Mouse (Mus musculus) neural tube, embryonic 11.5 days (tissue): ENCODE measurements around the gene Grin2c. TPM values are rescaled to one million over a fixed set of nuclear protein-coding genes. Genes with fewer than 3 reads are reported as not detected.

Source experiments
- ATAC-seq: fragments of 200-750 bp; cut with Nextera tagmentation; 2 replicates; pipeline ENCODE4 v1.8.0; 2017; ENCODE audit warnings: moderate number of reproducible peaks, mild to moderate bottlenecking, moderate TSS enrichment, moderate library complexity; ENCODE audit not compliant: insufficient read depth, low FRiP score, low TSS enrichment
- DNase-seq: peaks from one replicate; pipeline ENCODE4 v3.0.0-alpha.2; 2015; ENCODE audit warnings: low spot score
- H3K27ac ChIP-seq: fragments of 300-500 bp; sonication (generic); 2 replicates; pipeline ENCODE4 v1.5.1; 2014; ENCODE audit warnings: low read depth, mild to moderate bottlenecking, low read length
- H3K27me3 ChIP-seq: fragments of 300-500 bp; sonication (generic); 2 replicates; pipeline ENCODE4 v1.6.1; 2014; ENCODE audit warnings: mild to moderate bottlenecking, low read length, mixed read lengths; ENCODE audit not compliant: control insufficient read depth, insufficient read depth
- H3K36me3 ChIP-seq: fragments of 300-500 bp; sonication (generic); 2 replicates; pipeline ENCODE4 v1.6.1; 2014; ENCODE audit warnings: mild to moderate bottlenecking, low read length, moderate library complexity, mixed read lengths; ENCODE audit not compliant: control insufficient read depth, insufficient read depth
- H3K4me1 ChIP-seq: fragments of 300-500 bp; sonication (generic); 2 replicates; pipeline ENCODE4 v1.6.1; 2014; ENCODE audit warnings: low read length, mixed read lengths; ENCODE audit not compliant: control insufficient read depth, insufficient read depth
- H3K4me2 ChIP-seq: fragments of 300-500 bp; sonication (generic); 2 replicates; pipeline ENCODE4 v1.6.1; 2014; ENCODE audit warnings: low read depth, mild to moderate bottlenecking, moderate library complexity
- H3K4me3 ChIP-seq: fragments of 300-500 bp; sonication (generic); 2 replicates; pipeline ENCODE4 v1.5.1; 2014; ENCODE audit warnings: low read depth, low read length
- H3K9ac ChIP-seq: fragments of 300-500 bp; sonication (generic); 2 replicates; pipeline ENCODE4 v1.6.1; 2014; ENCODE audit warnings: mild to moderate bottlenecking, low read length
- H3K9me3 ChIP-seq: fragments of 300-500 bp; sonication (generic); 2 replicates; pipeline ENCODE4 v1.6.1; 2016; ENCODE audit warnings: low read length; ENCODE audit not compliant: control insufficient read depth
- WGBS: fragments of 180-500 bp; shearing (Covaris S2); extraction: QIAGEN DNeasy Blood & Tissue Kit; methylation state at CpG from one replicate; pipeline ENCODE4 v1.1.7; 2014; 5-methylcytosine and 5-hydroxymethylcytosine counted together
- polyA plus RNA-seq: library from polyadenylated mRNA; unstranded; fragments of >200 nt; fragmentation: Nextera tagmentation; extraction: Ambion mirVana; gene quantifications from 2 replicates; pipeline ENCODE4 v1.2.1, GENCODE M21; 2014

The Grin2c gene
- polyA plus RNA-seq, 1 experiment from 2014 or later: 0.57 TPM

DNA sequence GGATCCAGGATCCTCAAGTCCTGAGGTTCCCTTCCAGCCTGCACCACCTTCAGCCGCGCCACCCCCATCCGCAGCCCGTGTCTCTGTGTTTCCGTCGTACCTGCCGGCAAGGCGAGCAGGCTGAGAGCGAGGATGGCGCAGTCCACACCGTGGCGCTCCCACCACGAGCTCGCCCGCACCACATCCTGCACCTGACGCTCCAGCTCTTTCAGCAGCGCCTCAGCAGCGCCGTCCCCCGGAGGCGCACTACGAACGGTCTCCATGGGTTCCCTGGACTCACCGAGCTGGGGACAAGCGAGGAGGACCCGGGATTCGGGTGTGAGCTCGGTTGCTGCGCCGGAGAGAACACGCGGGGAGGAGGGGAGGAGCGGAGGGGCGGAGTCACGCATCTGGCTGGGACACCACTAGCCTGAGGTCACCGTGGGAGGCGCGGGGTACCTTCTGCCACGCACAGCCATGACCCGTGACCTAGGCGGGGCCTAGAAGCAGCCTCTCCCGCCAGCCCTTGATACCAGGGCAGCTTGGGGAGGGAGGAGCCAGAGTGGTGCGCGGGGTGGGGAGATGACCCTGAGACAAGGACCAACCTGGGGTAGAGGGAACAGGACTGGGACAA lies 30.3 kb upstream of the Grin2c start, which contains the start of gene Fads6:
Gene Fads6, minus strand, starts transcription at position 450 of the 613 bp plus-strand sequence.
- DNase-seq (peak; percentile 62), ATAC-seq (0 out of 2 replicates have a peak, but pooled peaks have one; percentile 20)
- WGBS: under 1% methylated on average over 44 of the region's 44 CpGs
- H3K27ac ChIP-seq: no peak within 1 kb of the TSS
- no peaks in the 10 kb centered on the region for H3K9me3 ChIP-seq
- H3K4me2 ChIP-seq: peak within 1 kb of the TSS; percentile 73
- peak within 1 kb of the TSS; percentile 55 for H3K9ac ChIP-seq
- peak within 1 kb of the TSS; percentile 41 for H3K4me3 ChIP-seq
- no peaks in the 10 kb centered on the region for H3K36me3 ChIP-seq
- H3K27me3 ChIP-seq: peaks cover 5% of the 10 kb centered on the region; the same call in 1 of the 2 replicates
- peaks cover 3% of the 10 kb centered on the region; the same call in 1 of the 2 replicates for H3K4me1 ChIP-seq

DNA sequence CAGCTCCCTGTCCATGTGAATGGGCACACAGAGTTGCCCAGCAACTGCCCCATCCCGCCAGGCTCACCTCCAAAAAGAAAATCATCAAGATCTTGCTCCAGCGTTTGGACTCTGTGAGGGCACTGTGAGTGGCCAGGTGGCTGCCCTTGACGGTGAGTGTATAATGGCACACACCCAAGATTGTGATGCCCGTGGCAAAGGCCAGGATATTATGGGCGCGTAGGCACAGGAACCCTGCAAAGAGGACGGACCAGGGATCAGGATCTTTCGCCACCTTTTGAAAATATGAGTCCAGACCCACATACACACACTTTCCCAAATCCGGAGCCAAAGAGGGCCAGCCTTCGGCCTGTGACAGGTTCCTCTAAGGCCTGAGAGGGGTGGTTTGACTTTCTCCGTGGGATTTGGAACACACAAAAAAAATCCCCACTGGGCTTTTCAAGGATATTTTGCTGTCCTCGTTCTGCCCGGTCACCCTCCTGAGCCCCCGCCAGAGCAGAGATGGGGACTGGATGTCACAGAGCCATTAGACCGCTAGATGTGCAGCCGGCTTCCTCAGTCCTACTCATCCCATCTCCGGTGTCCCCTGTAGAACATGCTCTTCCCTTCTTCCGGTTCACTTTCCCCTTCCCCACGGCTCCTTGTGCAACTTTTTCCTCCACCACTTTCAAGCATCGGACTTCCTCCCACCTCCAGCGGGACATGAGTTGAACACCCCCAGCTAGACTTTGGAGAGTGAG lies 29.6 kb upstream of the Grin2c start:
- Histone ChIP-seq H3K36me3 (no peaks in the 10 kb centered on the region), H3K9me3 (no peaks in the 10 kb centered on the region), H3K9ac (peak overlapping the region; percentile 55; the same call in 1 of the 2 replicates), H3K27me3 (peaks cover 5% of the 10 kb centered on the region; the same call in 1 of the 2 replicates), H3K4me2 (peak overlapping the region; percentile 73), H3K27ac (no peak overlapping the region), H3K4me3 (peak overlapping the region; percentile 41), H3K4me1 (peaks cover 3% of the 10 kb centered on the region; the same call in 1 of the 2 replicates)
- DNase-seq (no peak), ATAC-seq (no peak)
- WGBS: 60% methylated on average over 21 of the region's 21 CpGs

DNA sequence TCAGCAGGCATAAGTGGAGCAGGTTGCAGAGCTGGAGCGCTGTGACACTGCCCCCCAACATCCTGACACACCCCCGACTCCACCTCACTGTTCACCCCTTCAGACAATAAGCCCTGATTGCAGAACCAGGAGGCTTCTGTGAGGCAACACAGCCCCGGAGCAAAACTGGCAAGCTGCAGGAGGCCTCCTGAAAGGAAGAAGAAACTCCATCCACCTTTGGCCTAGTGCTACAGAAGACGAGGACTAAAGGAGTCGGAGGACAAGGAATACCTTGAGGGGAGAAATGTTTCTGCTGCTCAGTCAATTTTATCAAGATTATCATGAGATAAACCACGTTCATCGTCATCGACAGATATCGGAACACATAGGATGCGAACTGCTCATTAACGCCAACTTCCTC lies 28.9 kb upstream of the Grin2c start:
- no peak overlapping the region for H3K4me3 ChIP-seq

DNA sequence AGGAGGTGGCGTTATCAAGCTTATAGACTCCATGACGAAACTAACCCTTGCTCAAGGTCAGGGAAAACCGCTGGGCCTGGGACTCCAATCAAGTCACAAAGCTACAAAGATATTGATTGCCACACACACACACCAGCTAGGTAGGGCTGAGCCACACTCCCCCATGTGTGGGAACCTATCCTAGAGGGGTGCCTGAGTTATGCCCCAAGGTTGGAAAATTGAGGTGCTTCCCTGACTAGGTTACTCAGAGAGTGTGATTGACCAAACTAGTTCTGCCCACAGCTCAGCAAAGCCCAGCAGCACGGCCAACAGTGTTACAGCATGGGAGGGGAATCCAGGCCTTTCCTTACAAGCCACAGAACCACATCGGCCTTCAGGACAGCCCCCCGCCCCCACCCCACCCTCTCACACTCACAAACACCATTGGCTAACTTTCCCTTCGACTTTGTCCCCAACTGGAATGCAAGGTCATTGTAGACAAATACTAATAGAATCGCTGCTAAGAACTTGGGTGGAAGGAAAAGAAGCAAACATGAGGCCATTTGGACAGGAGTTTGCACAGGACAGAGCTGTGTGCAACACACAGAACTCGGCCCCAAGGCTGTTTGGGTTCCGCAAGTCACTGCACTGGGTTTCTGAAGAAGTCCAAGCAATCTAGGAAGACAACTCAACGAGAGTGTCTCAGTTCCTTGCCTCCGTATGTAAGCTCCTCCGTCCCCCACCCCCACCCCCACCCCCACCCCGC lies 25.8 kb upstream of the Grin2c start:
- Histone ChIP-seq H3K9ac (no peak overlapping the region), H3K9me3 (no peaks in the 10 kb centered on the region), H3K4me2 (no peak overlapping the region), H3K27ac (no peak overlapping the region), H3K36me3 (no peaks in the 10 kb centered on the region), H3K4me1 (peaks cover 3% of the 10 kb centered on the region; the same call in 1 of the 2 replicates), H3K27me3 (0 out of 2 replicates have a peak, but pooled peaks cover 3% of the 10 kb centered on the region), H3K4me3 (no peak overlapping the region)
- DNase-seq (no peak), ATAC-seq (no peak)
- WGBS: 75% methylated on average over 14 of the region's 14 CpGs

More for the DNA sequence above, 28.9 kb upstream of the Grin2c start:
- H3K4me2 ChIP-seq: no peak overlapping the region
- 90% methylated on average over 11 of the region's 11 CpGs for WGBS
- ATAC-seq (no peak), DNase-seq (no peak)
- no peaks in the 10 kb centered on the region for H3K9me3 ChIP-seq
- peaks cover 5% of the 10 kb centered on the region; the same call in 1 of the 2 replicates for H3K27me3 ChIP-seq
- H3K27ac ChIP-seq: no peak overlapping the region
- H3K9ac ChIP-seq: no peak overlapping the region
- no peaks in the 10 kb centered on the region for H3K36me3 ChIP-seq
- H3K4me1 ChIP-seq: peaks cover 3% of the 10 kb centered on the region; the same call in 1 of the 2 replicates

DNA sequence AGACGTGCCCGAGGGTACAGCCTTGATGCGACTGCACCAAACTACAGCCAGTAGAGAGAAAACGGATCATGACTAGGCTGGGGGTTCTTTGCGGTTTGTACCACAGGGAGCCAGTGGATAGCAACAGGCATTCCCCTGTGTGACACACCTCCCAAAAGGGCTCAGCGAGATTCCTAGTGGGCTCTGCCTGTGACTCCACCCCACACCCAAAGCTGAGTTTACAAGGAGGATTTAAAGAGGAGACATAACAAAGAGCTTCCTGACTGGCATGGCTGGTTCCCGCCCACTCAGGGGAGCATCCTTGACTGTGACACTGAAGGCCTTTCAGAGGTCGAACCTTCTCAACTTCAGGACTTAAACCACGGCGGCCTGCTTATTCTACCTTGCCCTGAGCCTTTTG lies 24.5 kb upstream of the Grin2c start:
- ATAC-seq: no peak
- H3K36me3 ChIP-seq: no peaks in the 10 kb centered on the region
- H3K4me2 ChIP-seq: no peak overlapping the region
- no peak overlapping the region for H3K4me3 ChIP-seq
- H3K27me3 ChIP-seq: no peaks in the 10 kb centered on the region
- H3K9ac ChIP-seq: no peak overlapping the region
- no peak overlapping the region for H3K27ac ChIP-seq
- no peaks in the 10 kb centered on the region for H3K9me3 ChIP-seq
- H3K4me1 ChIP-seq: no peaks in the 10 kb centered on the region
- no peak for DNase-seq
- 85% methylated on average over 10 of the region's 10 CpGs for WGBS

DNA sequence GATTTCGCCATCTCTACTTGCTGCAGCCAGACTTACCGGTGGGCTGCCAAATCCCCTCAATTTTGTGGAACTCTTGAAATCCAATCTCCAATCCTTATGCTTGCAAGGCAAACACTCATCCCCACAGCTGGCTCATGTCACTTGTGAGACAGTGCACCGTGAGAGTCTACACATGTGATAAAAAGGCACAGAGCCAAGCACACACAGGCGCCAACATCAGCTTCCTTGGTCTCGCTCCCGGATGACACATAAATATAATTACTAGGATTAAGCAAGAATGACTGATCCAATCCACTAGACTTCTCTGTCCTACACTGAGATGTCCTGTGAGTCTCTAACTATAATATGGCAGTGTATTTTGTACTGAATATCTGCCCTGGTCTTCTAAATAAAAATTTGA lies 23.9 kb upstream of the Grin2c start:
- Histone ChIP-seq H3K9ac (no peak overlapping the region), H3K36me3 (no peaks in the 10 kb centered on the region), H3K9me3 (no peaks in the 10 kb centered on the region), H3K27ac (no peak overlapping the region), H3K4me1 (no peaks in the 10 kb centered on the region), H3K4me3 (no peak overlapping the region), H3K4me2 (no peak overlapping the region), H3K27me3 (no peaks in the 10 kb centered on the region)
- 90% methylated on average over 6 of the region's 6 CpGs for WGBS
- DNase-seq (no peak), ATAC-seq (no peak)

DNA sequence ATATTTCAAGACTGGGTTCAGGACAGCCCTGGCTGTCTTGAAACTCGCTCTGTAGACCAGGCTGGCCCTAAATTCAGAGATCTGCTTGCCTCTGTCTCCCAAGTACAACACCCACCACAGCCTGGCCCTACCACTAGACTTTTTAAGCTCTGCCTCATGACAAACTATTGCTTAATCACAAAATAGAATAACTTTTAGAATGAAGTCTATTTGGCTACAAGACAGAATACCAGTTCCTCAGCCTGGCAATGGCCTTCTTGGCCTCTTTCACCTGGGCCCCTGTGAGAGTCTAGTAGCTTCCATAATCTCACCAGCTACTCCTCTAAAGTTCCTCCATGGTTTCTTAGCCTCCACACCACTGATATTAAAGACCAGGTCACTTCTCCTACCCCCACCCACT lies 23.3 kb upstream of the Grin2c start:
- no peaks in the 10 kb centered on the region for H3K4me1 ChIP-seq
- 75% methylated on average over 1 of the region's 1 CpGs for WGBS
- H3K4me2 ChIP-seq: no peak overlapping the region
- DNase-seq (no peak), ATAC-seq (no peak)
- no peaks in the 10 kb centered on the region for H3K27me3 ChIP-seq
- no peaks in the 10 kb centered on the region for H3K9me3 ChIP-seq
- H3K4me3 ChIP-seq: no peak overlapping the region
- H3K27ac ChIP-seq: no peak overlapping the region
- H3K36me3 ChIP-seq: no peaks in the 10 kb centered on the region
- no peak overlapping the region for H3K9ac ChIP-seq

DNA sequence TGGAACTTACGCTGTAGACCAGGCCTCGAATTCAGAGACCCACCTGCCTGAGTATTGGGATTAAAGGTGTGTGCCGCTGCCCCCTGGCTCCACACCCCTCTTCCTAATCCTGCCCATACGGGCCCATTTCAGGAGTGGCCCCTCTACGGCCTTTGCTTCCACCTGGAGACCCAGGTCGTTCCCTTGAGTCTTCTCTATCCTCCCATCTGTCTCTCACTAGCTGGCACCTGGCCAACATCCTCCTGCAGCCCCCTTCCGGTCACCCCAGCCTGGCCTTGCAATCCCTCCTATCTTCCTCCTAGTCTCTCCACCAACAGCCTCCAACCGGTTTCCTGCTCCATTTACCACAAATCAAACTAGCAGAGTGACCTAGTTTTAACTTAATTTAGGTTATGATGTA lies 22.8 kb upstream of the Grin2c start:
- H3K36me3 ChIP-seq: no peaks in the 10 kb centered on the region
- DNase-seq (no peak), ATAC-seq (no peak)
- no peak overlapping the region for H3K4me2 ChIP-seq
- WGBS: 90% methylated on average over 8 of the region's 8 CpGs
- H3K27ac ChIP-seq: no peak overlapping the region
- no peaks in the 10 kb centered on the region for H3K4me1 ChIP-seq
- H3K9me3 ChIP-seq: no peaks in the 10 kb centered on the region
- H3K9ac ChIP-seq: no peak overlapping the region
- H3K4me3 ChIP-seq: no peak overlapping the region
- no peaks in the 10 kb centered on the region for H3K27me3 ChIP-seq
